Mouse (Mus musculus) neural tube, embryonic 12.5 days (tissue): ENCODE data around the gene Nol11. TPM values are rescaled to one million over a fixed set of nuclear protein-coding genes. Genes with fewer than 3 reads are reported as not detected.
A peak's percentile ranks its signal among the peaks of the same experiment; 100 is the strongest.
"Not testable (repeated sequence)": the region's sequence is repeated elsewhere in the genome, so short reads cannot be mapped to it uniquely, and the experiment has no call there.

ENCODE experiments used
- ATAC-seq: fragments of 200-750 bp; cut with Nextera tagmentation; 2 replicates; pipeline ENCODE4 v1.8.0; 2017; ENCODE audit warnings: low read depth, mild to moderate bottlenecking, moderate TSS enrichment, moderate library complexity; ENCODE audit not compliant: low FRiP score
- H3K27ac ChIP-seq: fragments of 300-500 bp; sonication (generic); 2 replicates; pipeline ENCODE4 v1.5.1; 2016
- H3K27me3 ChIP-seq: fragments of 300-500 bp; sonication (generic); replicated peaks from 2 replicates; pipeline ENCODE4 v1.6.1; 2016; ENCODE audit warnings: mild to moderate bottlenecking
- H3K36me3 ChIP-seq: fragments of 300-500 bp; sonication (generic); 2 replicates; pipeline ENCODE4 v1.6.1; 2016; ENCODE audit warnings: mild to moderate bottlenecking
- H3K4me1 ChIP-seq: fragments of 300-500 bp; sonication (generic); 2 replicates; pipeline ENCODE4 v1.6.1; 2016
- H3K4me2 ChIP-seq: fragments of 300-500 bp; sonication (generic); replicated peaks from 2 replicates; pipeline ENCODE4 v1.6.1; 2016; ENCODE audit warnings: mild to moderate bottlenecking
- H3K4me3 ChIP-seq: fragments of 300-500 bp; sonication (generic); 2 replicates; pipeline ENCODE4 v1.5.1; 2016
- H3K9ac ChIP-seq: fragments of 300-500 bp; sonication (generic); 2 replicates; pipeline ENCODE4 v1.6.1; 2016; ENCODE audit warnings: mild to moderate bottlenecking
- H3K9me3 ChIP-seq: fragments of 300-500 bp; sonication (generic); 2 replicates; pipeline ENCODE4 v1.6.1; 2016; ENCODE audit warnings: mild to moderate bottlenecking
- WGBS: fragments of 180-500 bp; shearing (Covaris S2); methylation state at CpG from one replicate; pipeline ENCODE4 v1.1.7; 2016; 5-methylcytosine and 5-hydroxymethylcytosine counted together
- polyA plus RNA-seq: library from polyadenylated mRNA; unstranded; fragments of >200 nt; fragmentation: Nextera tagmentation; extraction: Ambion mirVana; gene quantifications from 2 replicates; pipeline ENCODE4 v1.2.1, GENCODE M21; 2016

Gene Nol11
- polyA plus RNA-seq, 1 experiment from 2014 or later, result 60.6 TPM

GRCm38 (mm10) chr11:107130221-107130788 is 58.9 kb downstream of the Nol11 start:
- no peak for ATAC-seq

GRCm38 (mm10) chr11:107129641-107130040 is 59.5 kb downstream of the Nol11 start:
- Histone ChIP-seq H3K9me3 (no peaks in the 10 kb centered on the region), H3K4me3 (peak overlapping the region; percentile 94; the same call in 1 of the 2 replicates), H3K9ac (peak overlapping the region; percentile 96; the same call in 1 of the 2 replicates), H3K27ac (no peak overlapping the region), H3K27me3 (no peaks in the 10 kb centered on the region), H3K36me3 (no peaks in the 10 kb centered on the region), H3K4me2 (peak overlapping the region; percentile 83), H3K4me1 (peaks cover 20% of the 10 kb centered on the region)
- WGBS, result 33% methylated on average over 2 of the region's 2 CpGs
- no peak for ATAC-seq

More at GRCm38 (mm10) chr11:107130221-107130788, 58.9 kb downstream of the Nol11 start:
- H3K27ac ChIP-seq, result no peak overlapping the region
- peak overlapping the region; percentile 94 for H3K4me3 ChIP-seq
- no peaks in the 10 kb centered on the region for H3K27me3 ChIP-seq
- 3% methylated on average over 18 of the region's 18 CpGs for WGBS
- H3K9me3 ChIP-seq, result no peaks in the 10 kb centered on the region
- H3K4me1 ChIP-seq, result peaks cover 16% of the 10 kb centered on the region
- H3K36me3 ChIP-seq, result no peaks in the 10 kb centered on the region
- peak overlapping the region; percentile 83 for H3K4me2 ChIP-seq
- peak overlapping the region; percentile 96 for H3K9ac ChIP-seq

- not testable (repeated sequence) for H3K27ac ChIP-seq, H3K4me2 ChIP-seq, H3K36me3 ChIP-seq, H3K9me3 ChIP-seq, H3K27me3 ChIP-seq, H3K4me3 ChIP-seq, H3K9ac ChIP-seq, ATAC-seq
- peaks cover 30% of the 10 kb centered on the region for H3K4me1 ChIP-seq
- 92% methylated on average over 1 of the region's 2 CpGs for WGBS
Observed at GRCm38 (mm10) chr11:107126716-107127115, 62.5 kb downstream of the Nol11 start.

- ATAC-seq, result no peak
- no peak overlapping the region for H3K27ac ChIP-seq
- H3K9ac ChIP-seq, result no peak overlapping the region
- H3K4me3 ChIP-seq, result no peak overlapping the region
- H3K36me3 ChIP-seq, result no peaks in the 10 kb centered on the region
- H3K4me1 ChIP-seq, result peaks cover 25% of the 10 kb centered on the region
- 83% methylated on average over 4 of the region's 4 CpGs for WGBS
- H3K4me2 ChIP-seq, result 0 out of 2 replicates have a peak overlapping the region, but pooled peaks have one; percentile 12
- no peaks in the 10 kb centered on the region for H3K9me3 ChIP-seq
- no peaks in the 10 kb centered on the region for H3K27me3 ChIP-seq
Observed at GRCm38 (mm10) chr11:107125011-107125410, 64.2 kb downstream of the Nol11 start.

GRCm38 (mm10) chr11:107124327-107124731 is 64.9 kb downstream of the Nol11 start:
- no peak for ATAC-seq
- Histone ChIP-seq H3K4me3 (no peak overlapping the region), H3K27me3 (no peaks in the 10 kb centered on the region), H3K9ac (no peak overlapping the region), H3K9me3 (no peaks in the 10 kb centered on the region), H3K36me3 (no peaks in the 10 kb centered on the region), H3K4me1 (peaks cover 18% of the 10 kb centered on the region), H3K27ac (no peak overlapping the region), H3K4me2 (peak overlapping the region; percentile 12; the same call in 1 of the 2 replicates)
- 46% methylated on average over 7 of the region's 7 CpGs for WGBS

GRCm38 (mm10) chr11:107117789-107118188 is 71.4 kb downstream of the Nol11 start:
- peaks cover 21% of the 10 kb centered on the region for H3K4me1 ChIP-seq
- H3K27me3 ChIP-seq, result no peaks in the 10 kb centered on the region
- ATAC-seq, result no peak

More at GRCm38 (mm10) chr11:107117789-107118188, 71.4 kb downstream of the Nol11 start:
- no peak overlapping the region for H3K27ac ChIP-seq
- no peaks in the 10 kb centered on the region for H3K36me3 ChIP-seq
- no peak overlapping the region for H3K9ac ChIP-seq
- no peaks in the 10 kb centered on the region for H3K9me3 ChIP-seq
- no peak overlapping the region for H3K4me3 ChIP-seq
- H3K4me2 ChIP-seq, result no peak overlapping the region
- 80% methylated on average over 12 of the region's 12 CpGs for WGBS

Other genes starting within 250 kb of the Nol11 start
- 382 and 392 TPM in 2 replicates for gene Kpna2, start 189.8 kb downstream of the Nol11 start, polyA plus RNA-seq
- gene 1810010H24Rik, start 163.7 kb downstream of the Nol11 start, polyA plus RNA-seq, result 5.2 and 5.5 TPM in 2 replicates
- gene Bptf, start 57.3 kb downstream of the Nol11 start, polyA plus RNA-seq, result 35.6 and 42.0 TPM in 2 replicates